Mouse (Mus musculus) hindbrain, embryonic 12.5 days (tissue): ENCODE data around the gene Dhrs3. TPM values are rescaled to one million over a fixed set of nuclear protein-coding genes. Genes with fewer than 3 reads are reported as not detected.

Experiments used
- ATAC-seq: fragments of 200-750 bp; cut with Nextera tagmentation; 2 replicates; pipeline ENCODE4 v1.8.0; 2017; ENCODE audit warnings: moderate TSS enrichment; ENCODE audit not compliant: low FRiP score
- H3K27ac ChIP-seq: fragments of 300-500 bp; sonication (generic); 2 replicates; pipeline ENCODE4 v1.5.1; 2016; ENCODE audit warnings: mild to moderate bottlenecking
- H3K27me3 ChIP-seq: fragments of 300-500 bp; sonication (generic); 2 replicates; pipeline ENCODE4 v1.6.1; 2016; ENCODE audit warnings: mild to moderate bottlenecking
- H3K36me3 ChIP-seq: fragments of 300-500 bp; sonication (generic); 2 replicates; pipeline ENCODE4 v1.6.1; 2016; ENCODE audit warnings: mild to moderate bottlenecking
- H3K4me1 ChIP-seq: fragments of 300-500 bp; sonication (generic); 2 replicates; pipeline ENCODE4 v1.6.1; 2016
- H3K4me2 ChIP-seq: fragments of 300-500 bp; sonication (generic); replicated peaks from 2 replicates; pipeline ENCODE4 v1.6.1; 2016; ENCODE audit warnings: mild to moderate bottlenecking
- H3K4me3 ChIP-seq: fragments of 300-500 bp; sonication (generic); 2 replicates; pipeline ENCODE4 v1.5.1; 2016; ENCODE audit warnings: mild to moderate bottlenecking
- H3K9ac ChIP-seq: fragments of 300-500 bp; sonication (generic); 2 replicates; pipeline ENCODE4 v1.6.1; 2016; ENCODE audit warnings: mild to moderate bottlenecking, moderate library complexity
- H3K9me3 ChIP-seq: fragments of 300-500 bp; sonication (generic); replicated peaks from 2 replicates; pipeline ENCODE4 v1.6.1; 2016; ENCODE audit warnings: mild to moderate bottlenecking
- WGBS: fragments of 180-500 bp; shearing (Covaris S2); methylation state at CpG from one replicate; pipeline ENCODE4 v1.1.7; 2016; 5-methylcytosine and 5-hydroxymethylcytosine counted together
- polyA plus RNA-seq: library from polyadenylated mRNA; unstranded; fragments of >200 nt; fragmentation: Nextera tagmentation; extraction: Ambion mirVana; gene quantifications from 2 replicates; pipeline ENCODE4 v1.2.1, GENCODE M21; 2016

The Dhrs3 gene
- polyA plus RNA-seq, 1 experiment from 2014 or later: 31.8 TPM

GRCm38 (mm10) chr4:144951859-144952258, 59.2 kb downstream of the Dhrs3 start:
- Histone ChIP-seq H3K4me3 (no peak overlapping the region), H3K27ac (no peak overlapping the region), H3K9me3 (no peaks in the 10 kb centered on the region), H3K4me2 (no peak overlapping the region), H3K36me3 (no peaks in the 10 kb centered on the region), H3K4me1 (peaks cover 9% of the 10 kb centered on the region), H3K27me3 (no peaks in the 10 kb centered on the region), H3K9ac (no peak overlapping the region)
- no peak for ATAC-seq
- 88% methylated on average over 7 of the region's 7 CpGs for WGBS

DNA sequence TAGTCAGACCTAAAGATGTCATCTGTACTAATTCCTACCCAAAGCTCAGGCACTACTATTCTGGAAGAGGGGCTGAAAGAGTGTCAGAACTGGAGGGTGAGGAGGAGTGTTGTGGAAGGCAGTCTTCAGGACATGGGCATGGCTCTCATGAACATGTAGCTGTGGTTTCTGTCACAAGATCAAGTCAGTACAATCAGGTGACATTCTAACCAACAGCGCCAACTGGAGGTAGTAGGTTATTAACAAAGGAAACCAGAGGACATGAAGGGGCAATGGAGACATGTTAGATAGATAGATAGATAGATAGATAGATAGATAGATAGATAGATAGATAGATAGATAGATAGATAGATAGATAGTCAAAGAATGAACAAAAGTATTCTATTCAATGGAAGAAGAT, 60.8 kb downstream of the Dhrs3 start:
- H3K9ac ChIP-seq: no peak overlapping the region
- no peaks in the 10 kb centered on the region for H3K9me3 ChIP-seq
- no peaks in the 10 kb centered on the region for H3K36me3 ChIP-seq
- WGBS: 77% methylated on average over 1 of the region's 1 CpGs
- H3K4me3 ChIP-seq: no peak overlapping the region
- no peak overlapping the region for H3K4me2 ChIP-seq
- H3K4me1 ChIP-seq: peaks cover 9% of the 10 kb centered on the region
- H3K27ac ChIP-seq: no peak overlapping the region
- no peak for ATAC-seq
- H3K27me3 ChIP-seq: no peaks in the 10 kb centered on the region

- WGBS: 86% methylated on average over 1 of the region's 1 CpGs
- no peak for ATAC-seq
Measured at GRCm38 (mm10) chr4:144955863-144956262, 63.2 kb downstream of the Dhrs3 start.

GRCm38 (mm10) chr4:144956293-144956692, 63.7 kb downstream of the Dhrs3 start:
- Histone ChIP-seq H3K27me3 (no peaks in the 10 kb centered on the region), H3K9ac (no peak overlapping the region), H3K36me3 (no peaks in the 10 kb centered on the region), H3K27ac (no peak overlapping the region), H3K4me1 (no peaks in the 10 kb centered on the region), H3K4me2 (no peak overlapping the region), H3K9me3 (no peaks in the 10 kb centered on the region), H3K4me3 (no peak overlapping the region)
- WGBS: 70% methylated on average over 1 of the region's 1 CpGs
- no peak for ATAC-seq

More at GRCm38 (mm10) chr4:144955863-144956262, 63.2 kb downstream of the Dhrs3 start:
- no peak overlapping the region for H3K4me3 ChIP-seq
- no peak overlapping the region for H3K4me2 ChIP-seq
- H3K9me3 ChIP-seq: no peaks in the 10 kb centered on the region
- no peaks in the 10 kb centered on the region for H3K4me1 ChIP-seq
- H3K27ac ChIP-seq: no peak overlapping the region
- no peaks in the 10 kb centered on the region for H3K36me3 ChIP-seq
- no peaks in the 10 kb centered on the region for H3K27me3 ChIP-seq
- H3K9ac ChIP-seq: no peak overlapping the region

- WGBS: 90% methylated on average over 4 of the region's 4 CpGs
- H3K9ac ChIP-seq: no peak overlapping the region
- no peak overlapping the region for H3K4me3 ChIP-seq
- H3K27me3 ChIP-seq: no peaks in the 10 kb centered on the region
- no peaks in the 10 kb centered on the region for H3K4me1 ChIP-seq
- ATAC-seq: no peak
- H3K27ac ChIP-seq: no peak overlapping the region
- H3K36me3 ChIP-seq: no peaks in the 10 kb centered on the region
- H3K9me3 ChIP-seq: no peaks in the 10 kb centered on the region
- no peak overlapping the region for H3K4me2 ChIP-seq
Measured at GRCm38 (mm10) chr4:144957186-144957585, 64.6 kb downstream of the Dhrs3 start.

GRCm38 (mm10) chr4:144957721-144958120, 65.1 kb downstream of the Dhrs3 start:
- H3K9ac ChIP-seq: no peak overlapping the region
- H3K27ac ChIP-seq: no peak overlapping the region
- H3K4me2 ChIP-seq: no peak overlapping the region
- H3K27me3 ChIP-seq: no peaks in the 10 kb centered on the region
- WGBS: 70% methylated on average over 2 of the region's 2 CpGs
- H3K9me3 ChIP-seq: no peaks in the 10 kb centered on the region
- no peak overlapping the region for H3K4me3 ChIP-seq
- no peaks in the 10 kb centered on the region for H3K4me1 ChIP-seq
- no peak for ATAC-seq
- H3K36me3 ChIP-seq: no peaks in the 10 kb centered on the region

- no peak for ATAC-seq
- H3K36me3 ChIP-seq: no peaks in the 10 kb centered on the region
- 65% methylated on average over 8 of the region's 8 CpGs for WGBS
Measured at GRCm38 (mm10) chr4:144960188-144960904, 67.7 kb downstream of the Dhrs3 start.

DNA sequence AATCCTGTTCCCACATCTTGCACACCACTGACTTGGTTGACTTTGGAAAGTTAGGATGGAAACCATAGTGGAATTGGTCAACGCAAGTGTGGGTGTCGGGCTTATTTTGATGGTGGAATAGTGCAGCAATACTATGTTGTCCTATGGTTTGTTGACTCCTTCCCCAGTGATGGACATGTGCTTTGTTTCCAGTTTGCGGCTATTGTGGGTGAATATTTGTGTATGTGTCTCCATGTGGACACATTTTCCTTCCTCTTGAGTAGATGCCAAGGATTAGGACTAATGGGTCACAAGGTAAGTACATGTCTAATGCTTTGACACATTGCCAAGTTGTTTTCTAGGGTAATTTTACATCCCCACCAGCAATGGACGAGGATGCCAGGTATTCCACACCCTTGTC, 68.6 kb downstream of the Dhrs3 start:
- H3K9ac ChIP-seq: no peak overlapping the region
- no peaks in the 10 kb centered on the region for H3K36me3 ChIP-seq
- H3K27ac ChIP-seq: no peak overlapping the region
- H3K4me2 ChIP-seq: no peak overlapping the region
- no peaks in the 10 kb centered on the region for H3K4me1 ChIP-seq
- no peaks in the 10 kb centered on the region for H3K9me3 ChIP-seq
- no peaks in the 10 kb centered on the region for H3K27me3 ChIP-seq
- no peak overlapping the region for H3K4me3 ChIP-seq
- 92% methylated on average over 4 of the region's 4 CpGs for WGBS
- no peak for ATAC-seq

More at GRCm38 (mm10) chr4:144960188-144960904, 67.7 kb downstream of the Dhrs3 start:
- H3K4me3 ChIP-seq: no peak overlapping the region
- no peaks in the 10 kb centered on the region for H3K9me3 ChIP-seq
- H3K27ac ChIP-seq: no peak overlapping the region
- H3K4me1 ChIP-seq: no peaks in the 10 kb centered on the region
- H3K27me3 ChIP-seq: no peaks in the 10 kb centered on the region
- H3K4me2 ChIP-seq: no peak overlapping the region
- H3K9ac ChIP-seq: no peak overlapping the region

DNA sequence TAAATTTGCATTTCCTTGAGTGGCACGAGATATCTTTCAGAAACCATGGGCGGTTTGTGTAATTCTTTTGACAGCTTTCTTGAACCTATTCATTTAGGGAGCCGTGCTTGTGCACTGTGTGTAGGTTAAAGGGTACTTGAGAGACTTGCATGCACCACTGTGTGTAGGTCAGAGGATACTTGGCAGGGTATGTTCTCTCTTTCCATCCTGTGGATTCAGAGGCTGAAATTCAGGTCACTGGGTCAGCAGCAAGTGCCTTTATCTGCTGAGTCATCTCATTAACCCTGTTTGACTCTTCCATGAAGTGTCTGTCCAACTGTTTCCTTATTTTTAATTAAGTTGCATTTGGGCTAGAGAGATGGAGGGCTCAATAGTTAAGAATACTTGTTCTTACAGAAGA, 69.1 kb downstream of the Dhrs3 start:
- Histone ChIP-seq H3K4me2 (no peak overlapping the region), H3K27me3 (no peaks in the 10 kb centered on the region)
- 80% methylated on average over 3 of the region's 3 CpGs for WGBS

DNA sequence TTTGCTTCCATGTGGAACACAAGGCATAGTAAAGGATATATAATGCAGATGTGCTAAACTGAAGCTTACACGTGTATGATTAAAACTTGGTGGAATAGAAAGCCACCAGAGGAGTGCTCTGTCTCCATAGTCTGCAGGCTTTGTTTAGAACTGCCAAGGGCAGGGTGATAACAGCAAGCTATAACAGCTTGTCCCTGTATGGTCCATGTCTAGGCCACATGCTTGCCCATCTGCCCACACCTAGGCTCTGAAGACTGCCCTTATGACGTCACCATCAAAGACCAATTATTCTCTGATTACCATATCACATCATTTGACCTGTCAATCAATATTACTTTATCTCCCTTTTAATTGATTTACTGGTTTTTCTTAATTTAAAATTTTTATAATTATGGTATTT, 72.6 kb downstream of the Dhrs3 start:
- no peak overlapping the region for H3K4me2 ChIP-seq
- H3K27me3 ChIP-seq: no peaks in the 10 kb centered on the region
- no peaks in the 10 kb centered on the region for H3K9me3 ChIP-seq
- no peak for ATAC-seq
- H3K9ac ChIP-seq: no peak overlapping the region
- 78% methylated on average over 2 of the region's 2 CpGs for WGBS
- no peaks in the 10 kb centered on the region for H3K36me3 ChIP-seq
- no peaks in the 10 kb centered on the region for H3K4me1 ChIP-seq
- no peak overlapping the region for H3K4me3 ChIP-seq
- H3K27ac ChIP-seq: no peak overlapping the region

More for the DNA sequence above, 69.1 kb downstream of the Dhrs3 start:
- Histone ChIP-seq H3K4me3 (no peak overlapping the region), H3K4me1 (no peaks in the 10 kb centered on the region), H3K9ac (no peak overlapping the region), H3K27ac (no peak overlapping the region), H3K9me3 (no peaks in the 10 kb centered on the region), H3K36me3 (no peaks in the 10 kb centered on the region)
- ATAC-seq: no peak

DNA sequence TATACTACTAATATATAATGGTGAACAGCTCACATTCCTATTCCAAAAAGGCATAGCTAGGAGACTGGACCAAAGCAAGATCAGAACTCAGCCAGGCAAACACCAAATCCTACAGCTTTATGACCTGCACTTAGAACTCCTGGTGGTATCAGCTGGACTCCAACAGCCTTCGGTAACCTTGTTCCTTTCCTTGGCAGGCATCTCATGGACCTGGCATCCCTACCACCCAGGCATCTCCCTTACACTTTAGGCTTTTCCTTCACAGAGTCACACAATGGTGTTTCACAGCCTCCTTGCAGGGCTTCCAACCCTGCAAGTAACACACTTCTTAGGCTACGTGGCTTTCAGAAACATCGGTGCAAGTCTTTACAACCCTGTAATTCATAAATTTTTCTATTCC, 75.7 kb downstream of the Dhrs3 start:
- Histone ChIP-seq H3K4me3 (no peak overlapping the region), H3K27me3 (no peaks in the 10 kb centered on the region), H3K9me3 (no peaks in the 10 kb centered on the region), H3K27ac (no peak overlapping the region), H3K4me2 (no peak overlapping the region), H3K36me3 (0 out of 2 replicates have a peak, but pooled peaks cover 4% of the 10 kb centered on the region), H3K4me1 (no peaks in the 10 kb centered on the region), H3K9ac (no peak overlapping the region)
- 94% methylated on average over 3 of the region's 3 CpGs for WGBS
- no peak for ATAC-seq

DNA sequence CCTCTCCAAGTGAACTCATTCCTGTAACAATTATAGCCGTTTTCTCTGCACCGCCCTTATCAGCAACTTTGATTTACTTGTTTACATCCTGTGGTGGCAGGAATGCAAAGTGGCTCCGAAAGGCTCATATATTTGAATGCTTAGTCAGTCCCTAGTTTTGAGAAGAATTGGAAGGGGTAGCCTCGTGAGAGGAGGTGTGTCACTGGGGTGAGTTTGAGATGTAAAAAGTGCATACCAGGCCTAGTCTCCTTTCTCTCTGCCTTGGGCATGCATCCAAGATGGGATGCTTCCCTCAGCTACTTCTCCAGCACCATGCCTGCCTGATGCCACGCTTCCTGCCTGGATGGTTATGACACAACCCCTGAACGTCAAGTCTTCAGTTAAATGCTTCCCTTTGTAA, 76.4 kb downstream of the Dhrs3 start:
- WGBS: 82% methylated on average over 6 of the region's 6 CpGs
- no peak for ATAC-seq

DNA sequence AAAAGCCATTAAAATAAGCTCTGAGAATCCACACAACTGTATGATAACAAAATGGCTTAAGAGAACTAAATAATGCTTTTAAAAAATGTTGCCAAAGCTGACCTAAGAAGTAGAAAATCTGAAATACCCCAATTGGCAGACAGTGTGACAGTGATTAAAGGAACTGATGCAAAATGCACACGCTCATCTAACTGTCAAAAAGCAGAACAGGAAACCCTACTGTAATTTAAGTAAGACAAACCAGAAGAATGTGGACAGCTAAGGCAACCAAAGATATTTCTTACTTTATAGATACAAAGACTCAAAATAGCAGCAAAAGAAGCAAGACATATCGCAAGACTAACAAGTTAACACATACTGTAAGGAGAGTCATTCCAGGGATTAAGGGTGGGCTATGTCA, 78.4 kb downstream of the Dhrs3 start:
- no peak overlapping the region for H3K4me3 ChIP-seq
- 0 out of 2 replicates have a peak, but pooled peaks cover 6% of the 10 kb centered on the region for H3K36me3 ChIP-seq
- no peak for ATAC-seq
- H3K4me1 ChIP-seq: no peaks in the 10 kb centered on the region
- H3K27ac ChIP-seq: no peak overlapping the region
- no peak overlapping the region for H3K4me2 ChIP-seq
- no peaks in the 10 kb centered on the region for H3K9me3 ChIP-seq
- H3K27me3 ChIP-seq: no peaks in the 10 kb centered on the region
- no peak overlapping the region for H3K9ac ChIP-seq
- WGBS: 94% methylated on average over 2 of the region's 2 CpGs

More for the DNA sequence above, 76.4 kb downstream of the Dhrs3 start:
- H3K4me2 ChIP-seq: no peak overlapping the region
- 0 out of 2 replicates have a peak, but pooled peaks cover 4% of the 10 kb centered on the region for H3K36me3 ChIP-seq
- H3K4me1 ChIP-seq: no peaks in the 10 kb centered on the region
- H3K9me3 ChIP-seq: no peaks in the 10 kb centered on the region
- H3K9ac ChIP-seq: no peak overlapping the region
- no peaks in the 10 kb centered on the region for H3K27me3 ChIP-seq
- no peak overlapping the region for H3K4me3 ChIP-seq
- H3K27ac ChIP-seq: no peak overlapping the region
